Mouse (Mus musculus) CH12.LX (cell line): ENCODE measurements around the gene Extl1.

Source experiments
- BHLHE40 ChIP-seq: IDR thresholded peaks from 2 replicates; pipeline ENCODE4 v1.6.1; 2011; ENCODE audit warnings: mild to moderate bottlenecking, low read depth, low read length, improper control_type of control experiment
- CTCF ChIP-seq, 2 experiments: IDR thresholded peaks in 1 of 2; conservative IDR thresholded peaks in 1 of 2; 2 replicates each; pipeline ENCODE4 v1.5.1; 2011 to 2012; ENCODE audit warnings: low read depth in 2 of 2, low read length in 2 of 2, improper control_type of control experiment in 1 of 2, inconsistent platforms in 1 of 2, mild to moderate bottlenecking in 1 of 2, moderate library complexity in 1 of 2
- IRF4 ChIP-seq: IDR thresholded peaks from 2 replicates; pipeline ENCODE4 v1.6.1; 2014; ENCODE audit warnings: low read depth, mild to moderate bottlenecking, inconsistent platforms, low read length, improper control_type of control experiment
- MAFK ChIP-seq: IDR thresholded peaks from 2 replicates; pipeline ENCODE4 v1.6.1; 2011; ENCODE audit warnings: low read length, improper control_type of control experiment; ENCODE audit not compliant: insufficient replicate concordance
- MYC ChIP-seq: IDR thresholded peaks from 2 replicates; pipeline ENCODE4 v1.6.1; 2011; ENCODE audit warnings: low read depth, mild to moderate bottlenecking, improper control_type of control experiment, low read length
- NELFE ChIP-seq: IDR thresholded peaks from 2 replicates; pipeline ENCODE4 v1.6.1; 2011; ENCODE audit warnings: low read depth, low read length, improper control_type of control experiment
- POLR2A ChIP-seq: IDR thresholded peaks from 2 replicates; pipeline ENCODE4 v1.6.1; 2011; ENCODE audit warnings: low read depth, mild to moderate bottlenecking, improper control_type of control experiment, low read length
- SIN3A ChIP-seq: IDR thresholded peaks from 2 replicates; pipeline ENCODE4 v1.6.1; 2012; ENCODE audit warnings: low read length, improper control_type of control experiment, inconsistent platforms
- SMC3 ChIP-seq: IDR thresholded peaks from 2 replicates; pipeline ENCODE4 v1.6.1; 2011; ENCODE audit warnings: low read depth, low read length, improper control_type of control experiment
- UBTF ChIP-seq: IDR thresholded peaks from 2 replicates; pipeline ENCODE4 v1.6.1; 2012; ENCODE audit warnings: low read depth, mild to moderate bottlenecking, inconsistent platforms, low read length, improper control_type of control experiment, moderate library complexity

- TF ChIP-seq MYC (no peak), CTCF (conservative IDR thresholded peaks at IDR 0.05 in 1 of 2, IDR thresholded peaks at IDR 0.05 in 1 of 2; ENCODE audit: low read depth in 2 of 2, low read length in 2 of 2) (no peak), MAFK (no peak), POLR2A (no peak), SMC3 (no peak), NELFE (no peak), SIN3A (no peak), BHLHE40 (no peak), IRF4 (no peak), UBTF (no peak)
Observed at GRCm38 (mm10) chr4:134401181-134401661, 17.6 kb upstream of the Extl1 start.
